Mouse (Mus musculus): ENCODE measurements around the gene Invs.
"Not testable (repeated sequence)": the region's sequence is repeated elsewhere in the genome, so short reads cannot be mapped to it uniquely, and the experiment has no call there.

Gene Invs

DNA sequence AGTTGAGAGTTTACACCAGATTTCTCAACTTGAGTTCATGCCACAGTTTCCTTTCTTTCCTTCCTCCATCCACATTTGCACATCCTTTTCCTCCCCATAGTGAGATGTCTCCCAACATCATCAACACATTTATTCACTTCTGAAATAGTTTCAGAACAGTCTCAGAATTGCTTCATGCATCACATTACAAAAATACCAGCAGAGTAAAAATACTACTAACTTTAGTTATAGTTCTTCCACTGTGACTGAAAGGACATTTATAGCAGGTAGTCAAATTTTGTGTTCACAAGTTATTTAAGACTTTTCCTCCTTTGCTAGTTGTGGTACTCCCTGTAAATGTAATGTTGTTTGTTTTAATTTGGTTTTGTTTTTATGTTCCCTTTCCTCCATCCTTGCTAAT is 47.6 kb downstream of the Invs start:
- no peak for DNase-seq (ENCODE audit: low spot score in 2 of 2)

DNA sequence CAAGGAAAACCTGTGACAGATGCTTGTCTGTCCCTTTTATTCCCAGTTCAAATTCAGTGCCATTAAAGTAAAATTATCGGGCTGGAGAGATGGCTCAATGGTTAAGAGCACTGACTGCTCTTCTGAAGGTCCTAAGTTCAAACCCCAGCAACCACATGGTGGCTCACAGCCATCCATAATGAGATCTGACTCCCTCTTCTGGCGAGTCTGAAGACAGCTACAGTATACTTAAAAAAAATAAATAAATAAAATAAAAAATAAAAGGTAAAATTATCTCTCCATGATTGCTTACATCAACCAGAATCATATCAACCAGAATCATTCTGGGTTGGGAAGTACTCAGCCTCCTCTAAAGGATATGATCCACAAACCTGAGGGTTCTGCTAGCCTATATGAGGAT is 48.5 kb downstream of the Invs start:
- DNase-seq (ENCODE audit: low spot score in 2 of 2): no peak

DNA sequence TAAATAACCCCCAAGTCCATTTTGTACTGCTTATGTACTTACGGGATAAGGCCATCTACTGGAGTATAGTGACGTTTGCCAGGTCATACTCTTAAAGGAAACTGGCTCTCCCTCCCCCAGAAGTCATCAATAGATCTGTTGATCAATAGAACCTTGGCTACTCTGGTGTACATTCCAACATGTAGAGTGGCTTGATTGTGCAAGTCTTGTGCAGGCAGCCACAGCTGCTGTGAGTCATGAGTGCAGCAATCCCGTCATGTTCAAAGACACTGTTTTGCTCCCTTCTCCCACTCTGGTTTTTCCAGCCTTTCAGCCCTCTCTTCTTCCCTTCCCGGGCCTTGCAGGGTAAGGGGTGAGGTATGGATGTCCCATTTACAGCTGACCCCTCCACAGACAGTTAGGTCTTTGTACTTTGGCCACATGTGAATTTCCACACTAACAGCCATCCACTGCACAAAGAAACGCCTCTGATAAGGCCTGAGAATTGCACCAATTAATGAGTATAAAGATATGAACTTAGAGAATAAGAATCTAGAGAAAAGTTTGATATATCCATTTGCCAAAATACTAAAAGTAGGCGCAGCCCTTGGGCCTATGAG is 53.0 kb downstream of the Invs start:
- no peak for DNase-seq (ENCODE audit: low spot score in 2 of 2)

DNA sequence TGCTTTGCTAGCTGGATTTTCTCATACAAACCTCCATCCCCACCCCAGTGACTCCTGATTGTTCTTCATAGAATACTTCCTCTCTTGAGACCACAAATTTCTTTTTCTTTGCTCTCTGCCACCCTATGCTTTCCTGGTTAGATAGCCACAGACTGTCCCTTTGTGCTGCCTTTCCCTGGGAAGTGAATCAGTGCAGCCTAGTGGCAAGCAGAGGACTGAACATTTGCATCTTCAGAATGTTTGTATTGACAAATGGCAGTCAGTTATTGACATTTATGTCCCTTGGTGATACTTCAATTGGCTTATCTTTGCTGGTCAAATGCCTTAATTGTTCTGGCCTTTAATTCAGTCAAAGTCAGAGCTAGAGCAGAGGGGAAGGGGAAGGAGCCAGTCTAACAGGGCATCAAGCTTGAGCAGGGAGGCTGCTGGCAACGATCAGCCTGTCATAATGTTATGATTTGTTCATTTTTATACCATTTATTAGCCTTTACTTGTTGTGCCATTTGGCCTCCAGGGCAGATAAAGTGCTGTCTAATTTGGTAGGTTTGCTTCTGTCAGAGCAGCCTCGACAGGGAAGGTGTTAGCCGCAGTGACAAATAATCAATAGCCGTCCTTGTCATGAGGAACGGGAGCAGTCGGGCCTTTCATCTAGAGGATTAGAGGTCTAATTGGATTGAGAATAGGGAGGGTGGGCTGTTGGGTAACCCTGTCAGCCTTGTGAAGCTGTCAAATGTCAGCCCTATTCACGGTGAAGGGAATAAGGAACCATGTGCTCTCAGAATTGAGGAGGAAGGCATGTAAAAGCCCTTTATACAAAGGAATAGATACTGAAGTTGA is 55.6 kb downstream of the Invs start:
- no peak for DNase-seq (ENCODE audit: low spot score in 2 of 2)

DNA sequence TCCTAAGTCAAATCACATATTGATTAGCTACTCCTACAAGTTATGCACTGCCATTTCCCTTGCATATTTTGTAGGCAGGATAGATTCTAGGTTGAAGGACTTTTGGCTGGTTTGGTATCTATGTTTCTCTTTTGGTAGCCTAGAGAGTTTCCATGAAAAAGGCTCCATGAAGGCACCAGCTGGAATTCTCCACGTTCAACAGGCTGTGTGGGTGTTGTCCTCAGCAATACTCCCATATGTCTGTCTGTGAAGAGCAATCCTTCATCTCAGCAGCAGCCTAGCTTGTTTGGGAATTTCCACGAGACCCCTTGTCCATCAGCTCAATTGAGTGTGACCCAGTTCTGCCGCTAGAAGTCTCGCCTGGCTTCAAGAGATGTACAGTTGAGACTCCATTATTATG is 63.1 kb downstream of the Invs start:
- DNase-seq (ENCODE audit: low spot score in 2 of 2): peak in 1 of 2 experiments; percentile 12

DNA sequence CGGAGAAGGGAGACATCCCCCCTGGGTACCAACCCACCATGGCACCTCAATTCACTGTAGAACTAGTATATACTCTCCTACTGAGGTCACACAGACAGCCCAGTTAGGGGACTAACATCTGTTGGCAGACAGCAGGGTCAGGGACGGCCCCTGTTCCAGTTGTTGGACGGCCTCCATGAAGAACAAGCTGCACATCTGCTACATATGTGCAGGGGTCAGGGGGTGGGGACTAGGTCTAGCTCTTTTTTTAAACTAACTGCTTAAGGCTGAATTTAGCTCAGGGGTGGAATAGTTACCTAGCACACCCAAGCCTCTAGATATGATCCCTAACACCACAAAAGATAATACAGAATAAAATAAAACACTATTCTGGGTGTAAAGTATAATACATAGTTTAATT is 82.8 kb downstream of the Invs start:
- DNase-seq (ENCODE audit: low spot score in 2 of 2): no peak

DNA sequence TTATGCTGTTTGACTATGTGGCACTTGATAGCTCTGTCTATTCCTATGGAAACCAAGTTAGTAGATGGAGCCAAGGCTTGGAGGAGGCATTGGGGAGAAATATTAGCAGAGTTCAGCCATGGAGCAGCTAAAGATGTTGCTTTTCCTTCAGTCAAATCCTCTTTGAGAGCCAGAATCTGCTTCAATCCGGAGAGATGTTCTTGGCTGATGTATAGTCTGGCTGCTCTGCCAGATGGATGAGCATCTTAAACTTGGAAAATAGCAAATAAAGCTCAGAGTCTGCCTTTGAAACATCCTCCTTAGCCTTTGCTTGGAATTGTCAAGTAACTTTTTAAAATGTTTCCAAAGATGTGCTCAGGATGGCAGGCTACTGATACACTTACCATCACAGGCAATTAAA is 91.5 kb downstream of the Invs start:
- DNase-seq (ENCODE audit: low spot score in 2 of 2): no peak

DNA sequence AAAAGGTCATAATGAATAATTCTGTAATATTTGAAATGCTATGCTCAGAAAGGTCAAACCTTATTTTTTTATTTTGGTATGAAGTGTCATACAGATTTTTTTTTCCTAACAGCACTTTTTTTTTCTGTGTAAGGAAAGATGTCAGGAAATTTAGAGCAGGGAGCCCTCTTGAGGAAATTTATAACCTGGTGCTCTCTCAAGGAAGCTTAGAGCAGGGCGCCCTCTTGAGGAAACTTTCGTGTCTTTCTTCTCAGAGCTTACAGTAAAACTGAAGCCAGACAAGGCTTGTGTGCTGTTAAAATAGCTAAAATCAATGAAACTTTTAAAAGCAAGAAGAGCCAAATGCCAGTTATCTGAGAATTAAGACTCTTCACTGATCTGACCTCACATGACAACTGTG is 101.4 kb downstream of the Invs start:
- DNase-seq (ENCODE audit: low spot score in 2 of 2): peak; percentile 55

DNA sequence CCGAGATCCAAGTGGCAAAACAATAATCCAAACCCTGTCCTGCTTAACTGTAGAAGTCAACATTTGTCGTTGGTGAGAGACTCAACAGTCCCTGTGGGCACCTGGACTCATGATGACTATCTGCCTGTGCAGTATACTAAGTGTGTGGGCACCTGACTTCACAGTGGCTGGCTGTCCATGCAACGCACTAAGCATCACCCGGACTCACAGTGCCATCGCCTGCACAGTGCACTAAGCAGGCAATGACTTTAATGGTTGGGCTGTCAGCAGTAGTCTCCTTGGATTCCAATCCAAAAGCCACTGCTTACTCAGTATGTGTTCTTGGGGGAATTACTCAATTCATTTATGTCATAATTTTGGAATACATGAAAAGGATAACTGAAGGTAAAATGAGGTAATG is 102.9 kb downstream of the Invs start:
- no peak for DNase-seq (ENCODE audit: low spot score in 2 of 2)

DNA sequence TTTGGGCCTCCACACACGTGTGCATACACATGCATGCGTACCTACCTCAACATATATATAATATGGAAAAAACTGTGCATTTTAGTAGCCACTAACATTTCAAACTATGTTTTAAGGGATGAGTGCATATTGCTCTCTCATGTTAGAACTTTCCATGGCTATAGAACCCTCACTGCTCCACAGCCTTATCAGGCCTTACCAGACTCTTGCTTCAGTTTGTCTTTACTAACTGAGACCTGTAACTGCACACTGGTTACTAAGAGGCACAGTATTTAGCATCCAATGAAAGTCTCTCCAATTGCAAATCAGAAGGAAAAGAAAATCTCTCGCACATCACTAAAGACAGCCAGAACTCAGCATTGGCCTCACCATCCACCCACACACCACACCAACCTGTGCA is 117.4 kb downstream of the Invs start:
- no peak for DNase-seq (ENCODE audit: low spot score in 2 of 2)

DNA sequence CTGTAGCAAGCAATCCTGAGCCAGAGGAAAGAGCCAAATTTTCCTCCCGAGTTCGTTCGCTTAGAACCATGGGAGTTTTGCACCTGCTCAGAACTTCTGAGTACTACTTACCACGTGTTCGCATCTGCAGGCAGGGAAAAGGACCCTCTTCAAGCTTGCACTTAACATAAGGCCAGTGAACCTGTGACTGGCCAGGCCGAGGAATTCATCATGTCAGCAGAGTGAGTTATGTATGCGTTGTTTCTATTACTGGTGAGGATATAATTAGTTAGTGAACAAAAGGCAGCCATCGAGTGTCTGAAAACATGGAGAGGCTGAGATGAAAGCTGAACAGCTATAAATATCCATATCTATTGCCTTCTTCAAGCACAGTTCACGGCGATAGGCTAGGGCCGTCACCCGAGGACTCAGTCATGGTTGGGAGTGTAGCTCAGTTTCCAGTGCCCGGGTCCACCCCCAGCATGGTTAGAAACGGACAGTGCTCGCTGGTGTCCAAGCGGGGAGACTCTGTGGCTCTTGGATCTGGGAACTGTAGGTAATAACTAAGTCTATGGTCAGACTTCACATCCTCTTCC is 123.6 kb downstream of the Invs start:
- no peak for DNase-seq (ENCODE audit: low spot score in 2 of 2)

DNA sequence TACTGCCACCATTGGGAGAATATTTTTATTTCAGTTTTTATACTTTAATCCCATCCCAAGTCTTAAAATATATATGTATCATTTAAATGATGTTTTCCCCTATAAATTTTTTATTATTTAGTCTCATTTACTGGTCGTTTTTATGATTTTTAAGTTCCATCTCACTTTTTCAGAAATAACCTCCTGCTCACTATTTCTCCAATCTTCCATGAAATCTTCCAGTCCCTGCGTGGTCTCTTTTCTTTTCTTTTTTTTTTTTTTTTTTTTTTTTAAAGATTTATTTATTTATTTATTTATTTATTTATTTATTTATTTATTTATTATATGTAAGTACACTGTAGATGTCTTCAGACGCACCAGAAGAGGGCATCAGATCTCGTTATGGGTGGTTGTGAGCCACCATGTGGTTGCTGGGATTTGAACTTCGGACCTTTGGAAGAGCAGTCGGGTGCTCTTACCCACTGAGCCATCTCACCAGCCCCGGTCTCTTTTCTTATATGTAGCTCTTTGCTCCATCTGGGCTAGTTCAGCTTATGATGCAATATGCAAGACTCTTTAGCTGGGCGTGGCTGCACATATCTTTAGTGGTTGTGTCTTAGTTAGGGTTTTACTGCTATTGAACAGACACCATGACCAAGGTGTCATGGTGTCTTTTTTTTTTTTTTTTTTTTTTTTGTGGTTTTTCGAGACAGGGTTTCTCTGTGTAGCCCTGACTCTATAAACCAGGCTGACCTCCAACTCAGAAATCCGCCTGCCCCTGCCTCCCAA is 126.3 kb downstream of the Invs start:
- not testable (repeated sequence) for DNase-seq (ENCODE audit: low spot score in 2 of 2)

DNA sequence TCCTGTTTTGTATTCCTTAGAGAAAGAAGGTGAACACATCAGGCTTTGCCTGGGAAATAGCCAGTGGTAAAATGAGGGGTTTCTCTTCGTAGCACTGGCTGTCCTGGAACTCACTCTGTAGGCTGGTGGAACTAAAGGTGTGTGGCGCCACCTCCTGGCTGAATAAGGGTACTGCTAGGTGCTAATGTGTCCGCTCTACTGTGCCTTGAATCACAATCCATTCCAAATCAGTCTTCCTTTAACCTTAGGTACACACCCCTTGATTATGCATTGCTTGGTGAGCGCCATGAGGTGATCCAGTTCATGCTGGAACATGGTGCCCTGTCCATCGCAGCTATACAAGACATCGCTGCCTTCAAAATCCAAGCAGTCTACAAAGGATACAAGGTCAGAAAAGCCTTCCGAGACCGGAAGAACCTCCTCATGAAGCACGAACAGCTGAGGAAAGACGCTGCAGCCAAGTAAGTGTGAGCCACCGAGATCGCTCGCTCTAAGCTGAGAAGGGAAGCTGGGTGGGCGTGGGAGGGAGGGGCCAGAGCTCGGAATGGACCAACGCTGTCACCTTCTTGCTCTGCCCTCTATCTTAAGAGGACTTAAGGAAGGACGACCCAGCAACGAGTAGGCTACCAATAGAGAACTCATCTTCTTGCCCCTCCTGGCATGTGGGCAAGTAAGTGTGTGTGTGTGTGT is 127.9 kb downstream of the Invs start:
- peak; percentile 32 to 35 for DNase-seq (ENCODE audit: low spot score in 2 of 2)

DNA sequence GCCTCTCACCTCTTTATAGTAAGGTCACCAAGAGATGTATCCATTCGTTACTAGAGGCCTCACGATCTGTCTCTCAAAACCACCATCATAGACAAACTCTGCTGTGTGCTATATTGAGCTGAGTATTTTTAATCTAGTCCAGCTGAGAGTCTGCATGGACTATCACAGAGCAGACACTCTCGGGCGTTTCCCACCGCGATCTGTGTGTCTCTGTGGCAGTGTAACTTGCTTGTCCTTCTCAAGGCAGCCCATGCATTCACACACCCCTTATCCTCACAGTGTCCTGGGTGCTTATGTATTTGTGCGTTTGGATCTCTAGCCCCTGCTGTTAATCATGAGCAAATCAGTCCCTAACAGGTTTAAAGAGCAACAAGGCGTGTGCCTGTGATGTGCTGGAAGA is 133.9 kb downstream of the Invs start:
- DNase-seq (ENCODE audit: low spot score in 2 of 2): no peak

DNA sequence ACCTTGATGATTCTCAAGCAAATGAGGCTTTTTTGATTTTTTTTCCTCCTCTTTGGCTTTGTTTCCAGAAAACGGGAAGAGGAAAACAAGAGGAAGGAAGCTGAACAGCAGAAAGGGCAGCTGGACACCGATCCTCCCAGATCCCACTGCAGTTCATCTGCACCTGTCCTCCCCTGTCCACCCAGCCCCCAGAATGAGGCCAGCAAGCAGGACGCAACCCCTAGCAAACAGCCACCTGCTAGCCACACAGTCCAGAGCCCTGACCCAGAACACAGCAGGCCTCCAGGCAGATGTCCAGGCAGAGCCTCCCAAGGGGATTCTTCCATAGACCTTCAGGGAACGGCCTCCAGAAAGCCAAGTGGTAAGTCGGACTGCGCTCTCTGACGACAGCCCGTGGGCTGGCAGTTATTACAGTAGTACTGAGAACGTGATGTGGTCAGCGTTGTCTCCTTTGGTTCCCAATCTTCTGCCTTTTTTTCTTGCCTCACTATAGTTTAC is 136.3 kb downstream of the Invs start:
- no peak for DNase-seq (ENCODE audit: low spot score in 2 of 2)

DNA sequence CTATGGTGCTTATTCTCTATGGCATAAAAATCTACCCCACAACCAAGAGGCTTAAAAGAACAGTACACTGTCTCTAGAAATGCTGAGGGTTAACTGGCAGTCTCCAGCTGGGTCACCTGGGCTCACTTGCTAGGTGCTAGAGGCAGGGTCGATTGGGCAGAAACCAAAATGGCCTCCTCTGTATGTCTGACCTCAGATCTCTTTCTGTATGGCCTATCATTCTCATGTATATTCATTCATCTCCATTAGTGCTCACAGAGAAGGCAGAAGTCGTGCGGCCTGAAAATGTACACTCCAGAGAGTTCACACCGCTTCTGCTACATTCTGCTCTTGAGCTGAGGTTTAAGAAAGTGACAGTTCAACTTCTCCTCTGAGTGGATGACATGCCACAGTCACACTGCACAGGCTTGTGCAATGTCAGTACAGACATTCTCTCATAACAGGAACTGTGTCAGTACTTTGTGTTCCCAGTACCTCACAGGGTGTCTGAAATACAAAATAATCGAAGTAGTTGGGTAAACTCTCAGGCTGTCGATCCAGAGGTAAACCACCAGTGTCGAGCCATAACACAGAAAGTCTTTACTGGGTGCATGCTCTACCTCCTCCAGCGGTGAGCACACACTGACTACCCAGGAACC is 139.4 kb downstream of the Invs start:
- no peak for DNase-seq (ENCODE audit: low spot score in 2 of 2)

DNA sequence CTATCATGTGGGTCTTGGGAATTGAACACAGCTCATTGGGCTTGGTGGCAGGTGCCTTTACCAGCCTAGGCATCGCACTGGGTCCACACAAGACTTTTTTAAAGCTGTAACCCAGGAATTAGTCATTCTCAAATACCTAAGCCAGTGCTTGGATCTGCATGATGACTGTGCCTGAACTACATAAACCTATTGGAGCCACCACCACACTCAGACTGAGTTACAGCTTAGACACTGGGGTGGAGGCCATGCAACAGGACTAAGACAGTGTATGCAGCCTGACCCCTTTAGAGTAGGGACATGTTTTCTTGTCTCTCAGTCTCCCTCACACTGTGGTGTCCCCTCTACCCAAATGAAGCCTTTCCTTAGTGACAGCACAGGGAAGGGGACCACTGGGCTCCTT is 143.1 kb downstream of the Invs start:
- DNase-seq (ENCODE audit: low spot score in 2 of 2): no peak

DNA sequence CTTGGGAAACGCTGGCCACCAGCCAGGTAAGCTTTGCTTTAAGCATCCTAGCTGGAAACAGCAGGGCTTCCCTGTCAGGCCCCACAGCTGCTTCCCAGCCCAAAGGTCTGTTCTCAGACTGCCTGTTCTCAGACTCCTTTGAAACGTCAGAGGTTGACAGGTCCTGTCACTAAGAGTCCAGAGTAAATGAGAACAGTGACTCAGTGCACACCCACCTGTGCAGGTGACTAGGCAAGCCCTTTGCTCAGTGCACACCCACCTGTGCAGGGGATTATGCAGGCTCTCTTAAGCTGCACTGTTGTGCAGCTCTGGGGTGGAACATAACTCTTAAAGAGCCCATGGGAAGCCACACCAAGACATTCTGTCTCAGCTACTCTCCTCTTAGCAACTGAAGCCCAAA is 144.2 kb downstream of the Invs start:
- DNase-seq (ENCODE audit: low spot score in 2 of 2): no peak

DNA sequence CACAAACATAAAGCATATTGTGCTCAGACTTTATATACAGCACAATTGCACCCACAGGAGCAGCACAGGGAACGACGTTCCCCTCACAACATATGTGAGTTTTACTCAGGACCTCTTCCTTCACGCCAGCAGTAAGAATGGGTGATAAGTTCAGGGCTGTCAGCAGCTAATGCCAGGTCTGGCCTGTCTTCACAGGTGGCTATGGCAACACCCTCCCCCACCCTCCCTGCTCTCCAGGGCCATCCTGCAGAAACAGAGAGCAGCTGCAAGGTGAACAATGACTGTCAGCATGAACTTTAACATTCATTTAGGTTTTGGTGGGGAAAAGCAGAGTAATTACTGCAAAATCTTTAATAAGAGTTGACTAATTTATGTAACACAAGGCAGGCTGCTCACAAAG is 147.9 kb downstream of the Invs start:
- no peak for DNase-seq (ENCODE audit: low spot score in 2 of 2)

DNA sequence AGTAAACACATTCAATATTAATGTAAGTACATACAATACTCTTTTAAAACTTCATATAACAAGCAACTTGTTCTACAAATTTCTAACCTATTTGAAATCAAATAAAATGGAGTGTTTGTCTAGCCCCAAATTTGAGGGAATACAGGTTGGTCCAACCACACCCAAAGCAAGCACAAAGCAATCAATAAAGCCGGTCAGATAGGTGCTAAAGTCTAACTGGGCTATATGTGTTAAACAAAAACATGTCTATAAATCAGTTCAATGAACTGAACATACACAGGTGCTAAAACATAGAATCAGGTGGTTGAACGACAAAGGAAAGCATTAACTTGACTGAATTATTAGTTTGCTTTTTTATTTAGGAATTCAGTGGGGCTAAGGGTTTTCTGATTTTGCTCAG is 148.5 kb downstream of the Invs start:
- no peak for DNase-seq (ENCODE audit: low spot score in 2 of 2)

DNA sequence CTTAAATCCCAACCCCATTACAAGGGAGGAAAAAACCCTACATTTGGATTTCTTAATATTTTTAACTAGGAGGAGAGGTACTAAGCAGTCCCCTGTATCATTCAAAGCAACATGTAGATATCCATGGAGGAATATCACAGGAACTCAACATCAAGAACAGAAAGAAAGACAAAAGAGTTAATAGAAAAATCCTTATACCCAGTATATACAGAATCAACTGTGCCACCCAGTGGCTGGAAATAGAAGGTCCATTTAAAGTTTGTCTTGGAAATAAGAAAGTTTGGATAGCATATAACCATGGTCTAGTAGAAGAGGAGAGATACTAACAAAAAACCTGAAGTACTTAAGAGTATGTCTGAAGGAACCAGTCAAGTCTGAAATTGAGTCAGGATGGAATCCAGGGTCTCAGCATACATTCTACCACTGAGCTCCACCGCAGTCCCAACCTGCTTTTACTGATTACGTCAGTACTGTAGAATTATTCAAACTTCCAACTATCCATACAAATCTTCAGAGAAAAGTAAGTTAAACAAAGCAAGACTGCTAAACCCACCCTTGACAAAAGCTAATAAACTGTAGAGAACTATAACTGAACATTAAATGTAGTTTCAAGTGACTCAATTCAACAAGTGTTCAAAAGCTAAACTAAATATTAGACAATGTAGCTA is 174.7 kb downstream of the Invs start:
- no peak for DNase-seq (ENCODE audit: low spot score in 2 of 2)
